Mouse (Mus musculus) heart, postnatal 0 days (tissue): ENCODE data around the gene Npr2. TPM values are rescaled to one million over a fixed set of nuclear protein-coding genes. Genes with fewer than 3 reads are reported as not detected.

Experiments used
- ATAC-seq: fragments of 200-750 bp; cut with Nextera tagmentation; 2 replicates; pipeline ENCODE4 v1.8.0; 2017; ENCODE audit warnings: low read depth, moderate number of reproducible peaks, moderate library complexity; ENCODE audit not compliant: insufficient read depth
- DNase-seq: peaks from one replicate; pipeline ENCODE4 v3.0.0-alpha.2; 2016; ENCODE audit warnings: low spot score
- H3K27ac ChIP-seq: fragments of 300-500 bp; sonication (generic); 2 replicates; pipeline ENCODE4 v1.5.1; 2014; ENCODE audit warnings: low read depth, mild to moderate bottlenecking
- H3K27me3 ChIP-seq: fragments of 300-500 bp; sonication (generic); 2 replicates; pipeline ENCODE4 v1.6.1; 2014; ENCODE audit warnings: low read length, mixed read lengths; ENCODE audit not compliant: control insufficient read depth, insufficient read depth
- H3K36me3 ChIP-seq: fragments of 300-500 bp; sonication (generic); replicated peaks from 2 replicates; pipeline ENCODE4 v1.6.1; 2014; ENCODE audit warnings: low read length, mixed read lengths; ENCODE audit not compliant: control insufficient read depth, insufficient read depth
- H3K4me1 ChIP-seq: fragments of 300-500 bp; sonication (generic); 2 replicates; pipeline ENCODE4 v1.6.1; 2014; ENCODE audit warnings: antibody characterized with exemption; ENCODE audit not compliant: control insufficient read depth, insufficient read depth
- H3K4me2 ChIP-seq: fragments of 300-500 bp; sonication (generic); 2 replicates; pipeline ENCODE4 v1.6.1; 2014; ENCODE audit warnings: low read depth, mild to moderate bottlenecking, low read length, moderate library complexity
- H3K4me3 ChIP-seq: fragments of 300-500 bp; sonication (generic); 2 replicates; pipeline ENCODE4 v1.5.1; 2014; ENCODE audit warnings: low read depth, low read length
- H3K9ac ChIP-seq: fragments of 300-500 bp; sonication (generic); replicated peaks from 2 replicates; pipeline ENCODE4 v1.6.1; 2014; ENCODE audit warnings: low read depth, low read length, mixed read lengths
- H3K9me3 ChIP-seq: fragments of 300-500 bp; sonication (generic); replicated peaks from 2 replicates; pipeline ENCODE4 v1.6.1; 2016; ENCODE audit warnings: low read length; ENCODE audit not compliant: control insufficient read depth
- CTCF ChIP-seq: IDR thresholded peaks from 2 replicates; pipeline ENCODE4 v1.5.1; 2016; ENCODE audit warnings: antibody characterized with exemption, control low read depth, low read depth
- EP300 ChIP-seq: IDR thresholded peaks from 2 replicates; pipeline ENCODE4 v1.6.1; 2016; ENCODE audit warnings: antibody characterized with exemption, low read depth
- WGBS: fragments of 180-500 bp; shearing (Covaris S2); extraction: QIAGEN DNeasy Blood & Tissue Kit; methylation state at CpG from one replicate; pipeline ENCODE4 v1.1.7; 2014; 5-methylcytosine and 5-hydroxymethylcytosine counted together
- polyA plus RNA-seq: library from polyadenylated mRNA; unstranded; fragments of >200 nt; fragmentation: Nextera tagmentation; extraction: Ambion mirVana; gene quantifications from 2 replicates; pipeline ENCODE4 v1.2.1, GENCODE M21; 2015
- total RNA-seq: library from RNA; depleted of rRNA; stranded (reverse); fragments of >200 nt; gene quantifications from 2 replicates; pipeline ENCODE4 v1.2.3, GENCODE M21; 2014; ENCODE audit warnings: low replicate concordance

Gene Npr2
- total and polyA plus RNA-seq, 2 experiments from 2014 or later: 6.9 to 23.1 TPM

GRCm38 (mm10) chr4:43675608-43676007, 43.9 kb downstream of the Npr2 start:
- ATAC-seq: no peak
- Histone ChIP-seq H3K36me3 (peaks cover 10% of the 10 kb centered on the region), H3K27me3 (no peaks in the 10 kb centered on the region), H3K9ac (no peak overlapping the region), H3K4me3 (no peak overlapping the region), H3K4me2 (no peak overlapping the region), H3K4me1 (no peaks in the 10 kb centered on the region), H3K27ac (no peak overlapping the region), H3K9me3 (no peaks in the 10 kb centered on the region)
- DNase-seq: no peak
- WGBS: 65% methylated on average over 4 of the region's 4 CpGs
- TF ChIP-seq CTCF (no peak), EP300 (no peak)

- H3K4me2 ChIP-seq: no peak overlapping the region
- no peak for ATAC-seq
- WGBS: 87% methylated on average over 6 of the region's 6 CpGs
Observed at GRCm38 (mm10) chr4:43678541-43678940, 46.8 kb downstream of the Npr2 start.

GRCm38 (mm10) chr4:43679416-43680043, 47.8 kb downstream of the Npr2 start:
- 85% methylated on average over 7 of the region's 7 CpGs for WGBS
- no peak for ATAC-seq

More at GRCm38 (mm10) chr4:43678541-43678940, 46.8 kb downstream of the Npr2 start:
- no peak overlapping the region for H3K4me3 ChIP-seq
- no peaks in the 10 kb centered on the region for H3K9me3 ChIP-seq
- no peak for TF ChIP-seq CTCF
- no peak for TF ChIP-seq EP300
- H3K36me3 ChIP-seq: peaks cover 20% of the 10 kb centered on the region
- H3K27ac ChIP-seq: no peak overlapping the region
- no peak for DNase-seq
- H3K27me3 ChIP-seq: no peaks in the 10 kb centered on the region
- no peaks in the 10 kb centered on the region for H3K4me1 ChIP-seq
- no peak overlapping the region for H3K9ac ChIP-seq

GRCm38 (mm10) chr4:43690021-43690420, 58.3 kb downstream of the Npr2 start:
- Histone ChIP-seq H3K4me2 (no peak overlapping the region), H3K4me1 (peaks cover 14% of the 10 kb centered on the region; the same call in 1 of the 2 replicates), H3K9ac (no peak overlapping the region), H3K36me3 (peaks cover 25% of the 10 kb centered on the region), H3K27me3 (no peaks in the 10 kb centered on the region), H3K27ac (no peak overlapping the region), H3K4me3 (no peak overlapping the region), H3K9me3 (no peaks in the 10 kb centered on the region)
- 90% methylated on average over 17 of the region's 17 CpGs for WGBS
- TF ChIP-seq CTCF: no peak
- ATAC-seq (no peak), DNase-seq (no peak)

More at GRCm38 (mm10) chr4:43679416-43680043, 47.8 kb downstream of the Npr2 start:
- TF ChIP-seq CTCF (no peak), EP300 (no peak)
- H3K36me3 ChIP-seq: peaks cover 20% of the 10 kb centered on the region
- no peak overlapping the region for H3K9ac ChIP-seq
- no peaks in the 10 kb centered on the region for H3K9me3 ChIP-seq
- no peak for DNase-seq
- H3K27ac ChIP-seq: no peak overlapping the region
- no peak overlapping the region for H3K4me2 ChIP-seq
- no peaks in the 10 kb centered on the region for H3K4me1 ChIP-seq
- H3K27me3 ChIP-seq: no peaks in the 10 kb centered on the region
- no peak overlapping the region for H3K4me3 ChIP-seq

GRCm38 (mm10) chr4:43691026-43691425, 59.3 kb downstream of the Npr2 start:
- no peak for TF ChIP-seq EP300
- no peak for TF ChIP-seq CTCF
- no peak overlapping the region for H3K9ac ChIP-seq
- H3K27ac ChIP-seq: no peak overlapping the region
- peaks cover 14% of the 10 kb centered on the region; the same call in 1 of the 2 replicates for H3K4me1 ChIP-seq
- WGBS: 56% methylated on average over 5 of the region's 5 CpGs
- H3K4me3 ChIP-seq: no peak overlapping the region
- DNase-seq (no peak), ATAC-seq (no peak)
- no peaks in the 10 kb centered on the region for H3K9me3 ChIP-seq
- H3K4me2 ChIP-seq: no peak overlapping the region
- H3K27me3 ChIP-seq: no peaks in the 10 kb centered on the region
- H3K36me3 ChIP-seq: peaks cover 15% of the 10 kb centered on the region; the same call in 1 of the 2 replicates

GRCm38 (mm10) chr4:43693806-43694241, 62.1 kb downstream of the Npr2 start:
- Histone ChIP-seq H3K27me3 (no peaks in the 10 kb centered on the region), H3K36me3 (peaks cover 11% of the 10 kb centered on the region; the same call in 1 of the 2 replicates), H3K4me1 (peaks cover 14% of the 10 kb centered on the region; the same call in 1 of the 2 replicates), H3K4me3 (no peak overlapping the region), H3K27ac (no peak overlapping the region), H3K9me3 (no peaks in the 10 kb centered on the region), H3K9ac (no peak overlapping the region), H3K4me2 (no peak overlapping the region)
- ATAC-seq (peak; percentile 25; the same call in 1 of the 2 replicates), DNase-seq (no peak)
- no peak for TF ChIP-seq EP300
- no peak for TF ChIP-seq CTCF
- WGBS: 39% methylated on average over 5 of the region's 5 CpGs
